Mouse (Mus musculus): Measurements from ENCODE around the gene Gm35549. TPM values are rescaled to one million over a fixed set of nuclear protein-coding genes. Genes with fewer than 3 reads are reported as not detected.

The Gm35549 gene
- 0.51 and 0.56 TPM in 2 replicates for polyA plus RNA-seq (2015; fragmentation: Nextera tagmentation; extraction: Ambion mirVana)

GRCm38 (mm10) chr9:122843760-122844159, at the start of gene Gm35549:
Gene Gm35549, minus strand, starts transcription at chr9:122844035.
- 84% methylated on average over 3 of the region's 3 CpGs for WGBS
- H3K4me2 ChIP-seq, result no peak within 1 kb of the TSS
- no peak for ATAC-seq (ENCODE audit: low FRiP score)
- no peak within 1 kb of the TSS for H3K27ac ChIP-seq
- H3K9me3 ChIP-seq, result peaks cover 4% of the 10 kb centered on the region; the same call in 1 of the 2 replicates
- no peak within 1 kb of the TSS for H3K4me3 ChIP-seq
- no peaks in the 10 kb centered on the region for H3K4me1 ChIP-seq (replicated peaks)
- H3K27me3 ChIP-seq, result no peaks in the 10 kb centered on the region
- no peak within 1 kb of the TSS for H3K9ac ChIP-seq
- peaks cover 7% of the 10 kb centered on the region for H3K36me3 ChIP-seq

GRCm38 (mm10) chr9:122886372-122887179, 42.7 kb upstream of the Gm35549 start:
- 7% methylated on average over 54 of the region's 54 CpGs for WGBS
- Histone ChIP-seq H3K9ac (peak overlapping the region; percentile 85), H3K4me1 (replicated peaks) (peaks cover 12% of the 10 kb centered on the region), H3K36me3 (peaks cover 27% of the 10 kb centered on the region), H3K27me3 (peaks cover 8% of the 10 kb centered on the region; the same call in 1 of the 2 replicates), H3K4me3 (peak overlapping the region; percentile 73), H3K9me3 (no peaks in the 10 kb centered on the region), H3K4me2 (peak overlapping the region; percentile 82), H3K27ac (peak overlapping the region; percentile 69)
- ATAC-seq (ENCODE audit: low FRiP score), result peak; percentile 95

GRCm38 (mm10) chr9:122885385-122885784, 41.5 kb upstream of the Gm35549 start, which contains the start of gene Zkscan7:
Gene Zkscan7, plus strand, starts transcription at chr9:122885685.
- Histone ChIP-seq H3K9ac (peak within 1 kb of the TSS; percentile 85), H3K4me2 (peak within 1 kb of the TSS; percentile 82)
- 88% methylated on average over 3 of the region's 3 CpGs for WGBS

GRCm38 (mm10) chr9:122875145-122875544, 31.3 kb upstream of the Gm35549 start:
- no peaks in the 10 kb centered on the region for H3K36me3 ChIP-seq
- 91% methylated on average over 2 of the region's 2 CpGs for WGBS
- H3K4me3 ChIP-seq, result no peak overlapping the region
- ATAC-seq (ENCODE audit: low FRiP score), result no peak
- no peak overlapping the region for H3K27ac ChIP-seq
- H3K4me2 ChIP-seq, result no peak overlapping the region
- H3K27me3 ChIP-seq, result peaks cover 10% of the 10 kb centered on the region; the same call in 1 of the 2 replicates
- no peaks in the 10 kb centered on the region for H3K9me3 ChIP-seq
- no peaks in the 10 kb centered on the region for H3K4me1 ChIP-seq (replicated peaks)
- H3K9ac ChIP-seq, result no peak overlapping the region

More at GRCm38 (mm10) chr9:122885385-122885784, 41.5 kb upstream of the Gm35549 start, which contains the start of gene Zkscan7:
- Histone ChIP-seq H3K9me3 (no peaks in the 10 kb centered on the region), H3K36me3 (peaks cover 17% of the 10 kb centered on the region; the same call in 1 of the 2 replicates), H3K27me3 (peaks cover 8% of the 10 kb centered on the region; the same call in 1 of the 2 replicates), H3K27ac (peak within 1 kb of the TSS; percentile 48; the same call in 1 of the 2 replicates), H3K4me3 (peak within 1 kb of the TSS; percentile 73), H3K4me1 (replicated peaks) (peaks cover 12% of the 10 kb centered on the region)
- no peak for ATAC-seq (ENCODE audit: low FRiP score)

GRCm38 (mm10) chr9:122874653-122875052, 30.8 kb upstream of the Gm35549 start:
- Histone ChIP-seq H3K4me1 (replicated peaks) (no peaks in the 10 kb centered on the region), H3K9ac (no peak overlapping the region), H3K36me3 (no peaks in the 10 kb centered on the region), H3K4me2 (no peak overlapping the region), H3K4me3 (no peak overlapping the region), H3K9me3 (no peaks in the 10 kb centered on the region), H3K27ac (no peak overlapping the region), H3K27me3 (peaks cover 13% of the 10 kb centered on the region; the same call in 1 of the 2 replicates)
- WGBS, result 72% methylated on average over 1 of the region's 1 CpGs
- ATAC-seq (ENCODE audit: low FRiP score), result no peak

- Histone ChIP-seq H3K4me1 (replicated peaks) (no peaks in the 10 kb centered on the region), H3K27me3 (peaks cover 13% of the 10 kb centered on the region; the same call in 1 of the 2 replicates), H3K9me3 (no peaks in the 10 kb centered on the region), H3K4me2 (no peak overlapping the region), H3K27ac (no peak overlapping the region), H3K4me3 (no peak overlapping the region), H3K9ac (no peak overlapping the region), H3K36me3 (no peaks in the 10 kb centered on the region)
- 92% methylated on average over 4 of the region's 4 CpGs for WGBS
- no peak for ATAC-seq (ENCODE audit: low FRiP score)
Observed at GRCm38 (mm10) chr9:122872595-122872994, 28.8 kb upstream of the Gm35549 start.

- no peak overlapping the region for H3K27ac ChIP-seq
- peaks cover 16% of the 10 kb centered on the region for H3K36me3 ChIP-seq
- peak overlapping the region; percentile 67 for H3K4me3 ChIP-seq
- ATAC-seq (ENCODE audit: low FRiP score), result peak; percentile 55
- H3K4me1 ChIP-seq (replicated peaks), result peaks cover 17% of the 10 kb centered on the region
- peak overlapping the region; percentile 88; the same call in 1 of the 2 replicates for H3K9ac ChIP-seq
- H3K27me3 ChIP-seq, result peaks cover 8% of the 10 kb centered on the region; the same call in 1 of the 2 replicates
- peaks cover 8% of the 10 kb centered on the region; the same call in 1 of the 2 replicates for H3K9me3 ChIP-seq
- 90% methylated on average over 4 of the region's 4 CpGs for WGBS
- H3K4me2 ChIP-seq, result peak overlapping the region; percentile 68
Observed at GRCm38 (mm10) chr9:122866192-122866591, 22.4 kb upstream of the Gm35549 start.

- Histone ChIP-seq H3K27me3 (peaks cover 8% of the 10 kb centered on the region; the same call in 1 of the 2 replicates), H3K27ac (peak within 1 kb of the TSS; percentile 81), H3K4me3 (peak within 1 kb of the TSS; percentile 67), H3K4me1 (replicated peaks) (peaks cover 17% of the 10 kb centered on the region), H3K36me3 (peaks cover 21% of the 10 kb centered on the region), H3K9ac (peak within 1 kb of the TSS; percentile 88), H3K9me3 (peaks cover 13% of the 10 kb centered on the region; the same call in 1 of the 2 replicates), H3K4me2 (peak within 1 kb of the TSS; percentile 68)
- ATAC-seq (ENCODE audit: low FRiP score), result peak; percentile 93
- 2% methylated on average over 34 of the region's 34 CpGs for WGBS
Observed at GRCm38 (mm10) chr9:122865697-122866166, 21.9 kb upstream of the Gm35549 start, which contains the start of gene Zfp445. Gene Zfp445, minus strand, starts transcription at chr9:122866006.

- H3K27me3 ChIP-seq, result 0 out of 2 replicates have a peak, but pooled peaks cover 2% of the 10 kb centered on the region
- peak overlapping the region; percentile 88 for H3K9ac ChIP-seq
- H3K4me2 ChIP-seq, result peak overlapping the region; percentile 68
- peaks cover 17% of the 10 kb centered on the region for H3K4me1 ChIP-seq (replicated peaks)
- ATAC-seq (ENCODE audit: low FRiP score), result no peak
- H3K4me3 ChIP-seq, result peak overlapping the region; percentile 67
- H3K27ac ChIP-seq, result no peak overlapping the region
- H3K36me3 ChIP-seq, result peaks cover 30% of the 10 kb centered on the region
- H3K9me3 ChIP-seq, result peaks cover 20% of the 10 kb centered on the region; the same call in 1 of the 2 replicates
- 68% methylated on average over 3 of the region's 3 CpGs for WGBS
Observed at GRCm38 (mm10) chr9:122864848-122865247, 21.0 kb upstream of the Gm35549 start.

- peaks cover 41% of the 10 kb centered on the region for H3K36me3 ChIP-seq
- H3K27ac ChIP-seq, result no peak overlapping the region
- peaks cover 17% of the 10 kb centered on the region for H3K4me1 ChIP-seq (replicated peaks)
- peaks cover 20% of the 10 kb centered on the region; the same call in 1 of the 2 replicates for H3K9me3 ChIP-seq
- H3K27me3 ChIP-seq, result no peaks in the 10 kb centered on the region
- WGBS, result 95% methylated on average over 2 of the region's 2 CpGs
- H3K4me3 ChIP-seq, result no peak overlapping the region
- ATAC-seq (ENCODE audit: low FRiP score), result no peak
- peak overlapping the region; percentile 68 for H3K4me2 ChIP-seq
- H3K9ac ChIP-seq, result no peak overlapping the region
Observed at GRCm38 (mm10) chr9:122863731-122864130, 19.9 kb upstream of the Gm35549 start.

- Histone ChIP-seq H3K9ac (no peak overlapping the region), H3K4me3 (no peak overlapping the region), H3K27ac (no peak overlapping the region), H3K4me1 (replicated peaks) (peaks cover 17% of the 10 kb centered on the region), H3K4me2 (no peak overlapping the region), H3K9me3 (peaks cover 14% of the 10 kb centered on the region; the same call in 1 of the 2 replicates), H3K36me3 (peaks cover 68% of the 10 kb centered on the region), H3K27me3 (no peaks in the 10 kb centered on the region)
- ATAC-seq (ENCODE audit: low FRiP score), result no peak
Observed at GRCm38 (mm10) chr9:122860752-122861151, 16.9 kb upstream of the Gm35549 start.

- Histone ChIP-seq H3K9me3 (peaks cover 14% of the 10 kb centered on the region; the same call in 1 of the 2 replicates), H3K27me3 (no peaks in the 10 kb centered on the region), H3K4me3 (no peak overlapping the region), H3K36me3 (peaks cover 94% of the 10 kb centered on the region), H3K4me1 (replicated peaks) (no peaks in the 10 kb centered on the region), H3K9ac (no peak overlapping the region), H3K4me2 (no peak overlapping the region), H3K27ac (no peak overlapping the region)
- no peak for ATAC-seq (ENCODE audit: low FRiP score)
- WGBS, result 96% methylated on average over 3 of the region's 3 CpGs
Observed at GRCm38 (mm10) chr9:122856716-122857115, 12.9 kb upstream of the Gm35549 start.
